Mouse (Mus musculus): ENCODE measurements around the gene Slc36a4.

The Slc36a4 gene

GRCm38 (mm10) chr9:15792076-15792475 lies 82.5 kb downstream of the Slc36a4 start:
- no peak for DNase-seq (ENCODE audit: extremely low read depth, low read depth)

All from MEL-GATA-1-ER (cell line).